Mouse (Mus musculus) erythroblast, embryonic 14.5 days (primary cell): ENCODE measurements around the gene Rbms2.

Experiments
- GATA1 ChIP-seq: IDR thresholded peaks from 2 replicates; pipeline ENCODE4 v1.6.1; 2012; ENCODE audit warnings: low read length, inconsistent platforms, mixed read lengths
- TAL1 ChIP-seq: IDR thresholded peaks from 3 replicates; pipeline ENCODE4 v1.6.1; 2012; ENCODE audit warnings: low read length, inconsistent platforms, mixed read lengths

GRCm38 (mm10) chr10:128140236-128140952 lies 39.7 kb downstream of the Rbms2 start:
- TF ChIP-seq TAL1 (no peak), GATA1 (no peak)
